Mouse (Mus musculus): ENCODE measurements around the gene Eva1c. TPM values are rescaled to one million over a fixed set of nuclear protein-coding genes. Genes with fewer than 3 reads are reported as not detected.

The Eva1c gene
- total and polyA plus RNA-seq, 3 experiments: 0.92 to 2.1 (median 1.3) TPM

GRCm38 (mm10) chr16:90792066-90792465 lies 34.5 kb upstream of the Eva1c start:
- WGBS: 62% methylated on average over 5 of the region's 5 CpGs
- Histone ChIP-seq H3K4me3 (no peak overlapping the region), H3K27ac (no peak overlapping the region), H3K4me1 (ENCODE audit: control insufficient read depth, insufficient read depth, low read length) (no peaks in the 10 kb centered on the region), H3K27me3 (ENCODE audit: control insufficient read depth, insufficient read depth, low read length) (no peaks in the 10 kb centered on the region), H3K79me2 (replicated peaks; ENCODE audit: control insufficient read depth, insufficient read depth, low read length) (no peaks in the 10 kb centered on the region), H3K36me3 (ENCODE audit: control insufficient read depth, insufficient read depth, low read length) (no peaks in the 10 kb centered on the region), H3K9ac (ENCODE audit: low read depth, low read length) (no peak overlapping the region)
- no peak for TF ChIP-seq CTCF (IDR thresholded peaks at IDR 0.05)
- TF ChIP-seq EP300 (IDR thresholded peaks at IDR 0.05; ENCODE audit: insufficient read depth, low read depth, low read length): no peak
- TF ChIP-seq POLR2A (IDR thresholded peaks at IDR 0.05; ENCODE audit: insufficient read depth, low read depth, low read length): no peak
- intact Hi-C loops (cut with DNase I): no loop called here
- no peak for DNase-seq

DNA sequence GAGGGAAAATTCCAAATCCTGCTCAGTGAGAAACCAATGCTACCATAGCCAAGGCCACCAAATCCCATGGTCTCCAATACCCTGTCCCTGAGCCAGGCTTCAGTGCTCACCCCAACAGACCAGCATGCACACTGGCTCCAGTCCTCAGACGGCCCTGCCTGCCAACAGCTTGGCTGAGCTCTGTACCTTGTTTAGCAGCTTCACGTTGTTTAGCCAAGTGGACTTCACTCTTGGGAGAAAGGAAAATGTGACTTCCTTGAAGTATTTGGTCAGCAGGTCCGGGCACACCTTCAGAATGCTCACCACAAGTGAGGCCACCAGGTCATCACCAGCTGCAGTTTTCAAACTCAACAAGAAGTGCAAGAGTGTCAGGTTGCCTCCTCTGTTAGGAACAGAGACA lies 34.0 kb upstream of the Eva1c start:
- no peaks in the 10 kb centered on the region for H3K27me3 ChIP-seq (ENCODE audit: control insufficient read depth, insufficient read depth, low read length)
- 53% methylated on average over 3 of the region's 3 CpGs for WGBS
- no peak overlapping the region for H3K27ac ChIP-seq
- no peak overlapping the region for H3K4me3 ChIP-seq
- no peaks in the 10 kb centered on the region for H3K36me3 ChIP-seq (ENCODE audit: control insufficient read depth, insufficient read depth, low read length)
- H3K79me2 ChIP-seq (replicated peaks; ENCODE audit: control insufficient read depth, insufficient read depth, low read length): no peaks in the 10 kb centered on the region
- no peak for DNase-seq
- H3K4me1 ChIP-seq (ENCODE audit: control insufficient read depth, insufficient read depth, low read length): no peaks in the 10 kb centered on the region
- intact Hi-C loops (cut with DNase I): no loop called here
- TF ChIP-seq POLR2A (IDR thresholded peaks at IDR 0.05; ENCODE audit: insufficient read depth, low read depth, low read length) (no peak), EP300 (IDR thresholded peaks at IDR 0.05; ENCODE audit: insufficient read depth, low read depth, low read length) (no peak), CTCF (IDR thresholded peaks at IDR 0.05) (no peak)
- H3K9ac ChIP-seq (ENCODE audit: low read depth, low read length): no peak overlapping the region

- no peaks in the 10 kb centered on the region for H3K79me2 ChIP-seq (replicated peaks; ENCODE audit: control insufficient read depth, insufficient read depth, low read length)
- H3K27me3 ChIP-seq (ENCODE audit: control insufficient read depth, insufficient read depth, low read length): no peaks in the 10 kb centered on the region
- DNase-seq: no peak
- no peak overlapping the region for H3K4me3 ChIP-seq
- no peaks in the 10 kb centered on the region for H3K36me3 ChIP-seq (ENCODE audit: control insufficient read depth, insufficient read depth, low read length)
- intact Hi-C loops (cut with DNase I): no loop called here
- no peak for TF ChIP-seq POLR2A (IDR thresholded peaks at IDR 0.05; ENCODE audit: insufficient read depth, low read depth, low read length)
- TF ChIP-seq EP300 (IDR thresholded peaks at IDR 0.05; ENCODE audit: insufficient read depth, low read depth, low read length): no peak
- TF ChIP-seq CTCF (IDR thresholded peaks at IDR 0.05): no peak
- H3K9ac ChIP-seq (ENCODE audit: low read depth, low read length): no peak overlapping the region
- no peak overlapping the region for H3K27ac ChIP-seq
- peaks cover 1% of the 10 kb centered on the region; the same call in 1 of the 2 replicates for H3K4me1 ChIP-seq (ENCODE audit: control insufficient read depth, insufficient read depth, low read length)
Observed at GRCm38 (mm10) chr16:90794708-90795107, 31.8 kb upstream of the Eva1c start.

DNA sequence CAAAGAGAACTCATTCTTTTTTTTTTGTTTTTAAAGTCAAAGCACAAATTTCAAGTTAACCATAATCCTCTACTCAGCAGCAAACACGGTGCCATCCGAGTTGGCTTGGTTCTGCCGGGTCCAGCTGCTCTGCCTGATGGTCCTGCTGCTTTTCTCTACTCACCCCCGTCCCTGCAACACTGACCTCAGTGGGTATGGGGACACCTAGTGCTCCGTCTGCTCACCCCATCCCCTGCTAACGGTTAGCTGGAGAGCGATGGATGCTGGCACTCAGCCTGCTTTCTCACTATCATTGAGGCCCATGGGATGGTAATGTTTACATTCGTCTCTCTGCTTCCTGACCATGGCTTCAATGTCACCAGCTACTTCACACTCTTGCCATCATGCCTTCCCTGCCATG lies 28.1 kb upstream of the Eva1c start:
- Histone ChIP-seq H3K4me1 (ENCODE audit: control insufficient read depth, insufficient read depth, low read length) (peaks cover 3% of the 10 kb centered on the region; the same call in 1 of the 2 replicates), H3K36me3 (ENCODE audit: control insufficient read depth, insufficient read depth, low read length) (peaks cover 2% of the 10 kb centered on the region), H3K27ac (no peak overlapping the region), H3K79me2 (replicated peaks; ENCODE audit: control insufficient read depth, insufficient read depth, low read length) (no peaks in the 10 kb centered on the region), H3K4me3 (no peak overlapping the region), H3K9ac (ENCODE audit: low read depth, low read length) (no peak overlapping the region), H3K27me3 (ENCODE audit: control insufficient read depth, insufficient read depth, low read length) (no peaks in the 10 kb centered on the region)
- no peak for DNase-seq
- intact Hi-C loops (cut with DNase I): no loop called here
- 81% methylated on average over 8 of the region's 8 CpGs for WGBS
- TF ChIP-seq CTCF (IDR thresholded peaks at IDR 0.05) (no peak), POLR2A (IDR thresholded peaks at IDR 0.05; ENCODE audit: insufficient read depth, low read depth, low read length) (no peak), EP300 (IDR thresholded peaks at IDR 0.05; ENCODE audit: insufficient read depth, low read depth, low read length) (no peak)

DNA sequence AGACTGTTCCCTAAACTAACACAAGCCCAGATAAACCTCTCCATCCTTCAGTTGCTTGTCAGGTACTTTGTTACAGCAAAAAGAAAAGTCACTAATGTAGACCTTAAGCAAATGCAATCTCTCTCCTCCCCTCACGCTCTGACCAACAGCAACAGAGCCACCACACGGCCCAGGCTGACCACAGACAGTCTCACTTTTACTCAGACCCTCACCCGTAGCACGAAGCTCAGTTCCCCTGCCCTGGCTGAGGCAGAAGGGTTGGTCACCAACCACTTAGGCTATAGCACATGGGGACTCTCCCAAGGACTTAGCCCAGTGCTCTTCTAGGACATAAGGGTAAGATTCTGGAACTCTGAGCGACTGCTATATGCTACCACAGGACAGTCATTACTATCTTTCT lies 27.7 kb upstream of the Eva1c start:
- H3K4me3 ChIP-seq: no peak overlapping the region
- intact Hi-C loops (cut with DNase I): no loop called here
- WGBS: 91% methylated on average over 5 of the region's 5 CpGs
- no peaks in the 10 kb centered on the region for H3K79me2 ChIP-seq (replicated peaks; ENCODE audit: control insufficient read depth, insufficient read depth, low read length)
- no peak for DNase-seq
- peaks cover 3% of the 10 kb centered on the region; the same call in 1 of the 2 replicates for H3K4me1 ChIP-seq (ENCODE audit: control insufficient read depth, insufficient read depth, low read length)
- H3K27ac ChIP-seq: no peak overlapping the region
- no peak overlapping the region for H3K9ac ChIP-seq (ENCODE audit: low read depth, low read length)
- peaks cover 2% of the 10 kb centered on the region for H3K36me3 ChIP-seq (ENCODE audit: control insufficient read depth, insufficient read depth, low read length)
- H3K27me3 ChIP-seq (ENCODE audit: control insufficient read depth, insufficient read depth, low read length): no peaks in the 10 kb centered on the region
- TF ChIP-seq CTCF (IDR thresholded peaks at IDR 0.05): no peak
- no peak for TF ChIP-seq EP300 (IDR thresholded peaks at IDR 0.05; ENCODE audit: insufficient read depth, low read depth, low read length)
- TF ChIP-seq POLR2A (IDR thresholded peaks at IDR 0.05; ENCODE audit: insufficient read depth, low read depth, low read length): no peak

DNA sequence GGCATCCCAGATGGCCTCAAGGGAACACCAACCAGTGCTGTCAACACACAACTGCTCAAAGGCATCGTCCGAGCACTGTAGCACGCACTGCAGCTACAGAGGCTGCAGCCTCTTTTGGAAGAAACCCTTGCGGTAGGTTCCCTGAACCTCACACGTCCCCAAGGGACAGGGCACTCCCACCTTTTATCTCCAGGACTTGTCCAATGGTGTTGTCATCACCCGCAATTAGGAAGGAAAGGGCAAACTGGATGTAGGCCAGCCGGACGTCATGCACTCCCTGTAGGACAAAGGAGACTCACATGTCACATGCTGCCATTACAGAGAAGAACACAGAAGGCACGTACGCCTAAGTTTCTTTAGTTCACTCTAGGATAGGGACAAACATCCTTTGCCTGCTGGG lies 26.7 kb upstream of the Eva1c start:
- no peaks in the 10 kb centered on the region for H3K27me3 ChIP-seq (ENCODE audit: control insufficient read depth, insufficient read depth, low read length)
- peaks cover 3% of the 10 kb centered on the region; the same call in 1 of the 2 replicates for H3K4me1 ChIP-seq (ENCODE audit: control insufficient read depth, insufficient read depth, low read length)
- 37% methylated on average over 10 of the region's 10 CpGs for WGBS
- no peak overlapping the region for H3K27ac ChIP-seq
- H3K4me3 ChIP-seq: no peak overlapping the region
- H3K79me2 ChIP-seq (replicated peaks; ENCODE audit: control insufficient read depth, insufficient read depth, low read length): no peaks in the 10 kb centered on the region
- TF ChIP-seq CTCF (IDR thresholded peaks at IDR 0.05) (peak; percentile 44), EP300 (IDR thresholded peaks at IDR 0.05; ENCODE audit: insufficient read depth, low read depth, low read length) (peak; percentile 77; the same call in 1 of the 2 replicates), POLR2A (IDR thresholded peaks at IDR 0.05; ENCODE audit: insufficient read depth, low read depth, low read length) (no peak)
- H3K9ac ChIP-seq (ENCODE audit: low read depth, low read length): no peak overlapping the region
- H3K36me3 ChIP-seq (ENCODE audit: control insufficient read depth, insufficient read depth, low read length): peaks cover 2% of the 10 kb centered on the region
- DNase-seq: peak; percentile 64 to 77
- intact Hi-C loops (cut with DNase I): no loop called here

Data from heart, adult 2 months (tissue).